Mouse (Mus musculus) neutrophil, adult 59 days (primary cell): ENCODE measurements around the gene C1qtnf3. TPM values are rescaled to one million over a fixed set of nuclear protein-coding genes. Genes with fewer than 3 reads are reported as not detected.

Experiments used
- total RNA-seq, 2 experiments: library from RNA; stranded (reverse); gene quantifications; 1 replicate in 1 of 2; 2 replicates in 1 of 2; pipeline ENCODE4 v1.2.4; 2023

C1qtnf3 gene
- not detected for total RNA-seq

GRCm38 (mm10) chr15:10951951-10952759, at the start of gene C1qtnf3:
Gene C1qtnf3, plus strand, starts transcription at chr15:10952332.

GRCm38 (mm10) chr15:10981377-10982063, 29.4 kb downstream of the C1qtnf3 start, which contains the start of gene Amacr:
Gene Amacr, plus strand, starts transcription at chr15:10981756.

DNA sequence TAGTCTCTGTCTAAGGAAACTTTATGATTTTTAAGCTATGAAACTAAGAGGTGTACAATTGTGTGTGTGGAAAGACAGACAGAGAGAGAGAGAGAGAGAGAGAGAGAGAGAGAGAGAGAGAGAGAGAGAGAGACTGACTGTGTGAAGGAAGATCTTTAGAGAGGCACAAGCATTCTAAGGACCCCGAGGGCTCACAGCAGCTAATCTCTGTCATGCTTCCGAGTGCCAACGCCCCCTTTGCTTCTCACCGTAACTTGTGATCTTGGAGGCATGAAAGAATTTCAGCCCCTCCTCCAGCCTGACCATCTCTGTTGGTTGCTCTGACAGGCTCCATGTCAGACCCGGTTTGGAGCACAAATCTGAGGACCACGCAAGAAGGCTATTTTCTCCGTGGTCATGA, 48.3 kb downstream of the C1qtnf3 start, which contains the start of gene Slc45a2:
Gene Slc45a2, plus strand, starts transcription at position 301 of the 400 bp plus-strand sequence.

Other genes with a start within 250 kb of the C1qtnf3 start
- gene Rai14, start 237.7 kb upstream of the C1qtnf3 start, total RNA-seq = 1 to 10 TPM in 1 of 2 experiments, under 1 TPM in 1; 0.73 to 1.2 TPM
- gene Amacr, start 29.4 kb downstream of the C1qtnf3 start, total RNA-seq = under 1 TPM; 0.40 to 0.87 TPM
- not detected for gene Slc45a2, start 48.4 kb downstream of the C1qtnf3 start, total RNA-seq
- gene Rxfp3, start 85.7 kb downstream of the C1qtnf3 start, total RNA-seq = not detected
- gene Adamts12, start 112.5 kb downstream of the C1qtnf3 start, total RNA-seq = not detected